Mouse (Mus musculus): ENCODE results near the gene Cdk18.

DNA sequence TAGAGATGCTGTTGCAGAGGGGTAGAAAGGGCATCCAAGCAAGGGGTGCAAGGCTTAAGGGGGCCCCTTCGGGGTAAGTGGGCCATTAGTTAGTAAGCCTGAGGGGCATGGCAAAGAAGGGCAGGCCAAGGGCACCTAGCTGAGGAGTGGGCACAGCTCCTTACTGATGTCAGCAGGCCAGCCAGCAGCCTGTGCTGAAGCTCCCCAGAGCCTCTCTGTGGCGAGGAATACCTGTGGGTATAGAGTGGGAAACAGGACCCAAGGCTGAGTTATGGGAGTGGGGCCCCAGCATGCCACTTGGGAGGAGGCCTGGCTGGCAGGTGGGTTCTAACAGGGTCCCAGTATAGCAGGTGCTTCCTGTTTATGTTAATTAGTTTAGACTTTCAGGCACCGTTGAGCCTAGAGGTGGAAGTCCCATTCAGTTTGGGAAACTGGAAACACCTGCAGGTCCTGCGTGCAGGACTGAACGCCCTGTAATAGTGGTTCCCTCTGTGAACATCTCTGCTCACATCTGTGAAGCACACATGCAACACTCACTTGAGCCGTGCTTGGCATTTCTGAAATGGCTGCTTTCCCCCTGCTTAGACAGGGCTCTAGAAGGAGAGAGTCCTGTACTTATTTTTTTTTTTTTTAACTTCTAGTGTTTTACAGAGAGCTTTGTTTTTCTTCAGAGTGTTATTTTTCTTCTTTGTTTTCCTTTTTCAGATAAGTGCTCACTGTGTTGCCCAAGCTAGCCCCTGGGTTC is 37.4 kb downstream of the Cdk18 start:
- TF ChIP-seq CTCF (IDR thresholded peaks at IDR 0.05; ENCODE audit: borderline replicate concordance, extremely low read depth, insufficient read depth, insufficient read length) (no peak), POLR2A (IDR thresholded peaks at IDR 0.05; ENCODE audit: borderline replicate concordance, extremely low read depth, insufficient read depth, insufficient read length, poor library complexity, severe bottlenecking) (no peak)
